Mouse (Mus musculus) stomach, embryonic 16.5 days (tissue): ENCODE results near the gene Gabbr2. TPM values are rescaled to one million over a fixed set of nuclear protein-coding genes. Genes with fewer than 3 reads are reported as not detected.
A peak's percentile ranks its signal among the peaks of the same experiment; 100 is the strongest.

Source experiments
- ATAC-seq: fragments of 200-750 bp; cut with Nextera tagmentation; 2 replicates; pipeline ENCODE4 v1.8.0; 2017; ENCODE audit warnings: moderate number of reproducible peaks, moderate TSS enrichment; ENCODE audit not compliant: insufficient read depth, low FRiP score
- H3K27ac ChIP-seq: fragments of 300-500 bp; sonication (generic); 2 replicates; pipeline ENCODE4 v1.5.1; 2014; ENCODE audit warnings: low read length
- H3K27me3 ChIP-seq: fragments of 300-500 bp; sonication (generic); 2 replicates; pipeline ENCODE4 v1.6.1; 2014; ENCODE audit warnings: low read length, control low read depth, mixed read lengths; ENCODE audit not compliant: control insufficient read depth, insufficient read depth
- H3K36me3 ChIP-seq: fragments of 300-500 bp; sonication (generic); 2 replicates; pipeline ENCODE4 v1.6.1; 2014; ENCODE audit warnings: low read length; ENCODE audit not compliant: control insufficient read depth, insufficient read depth
- H3K4me1 ChIP-seq: fragments of 300-500 bp; sonication (generic); 2 replicates; pipeline ENCODE4 v1.6.1; 2014; ENCODE audit warnings: low read length, control low read depth, mixed read lengths; ENCODE audit not compliant: control insufficient read depth, insufficient read depth
- H3K4me2 ChIP-seq: fragments of 300-500 bp; sonication (generic); 2 replicates; pipeline ENCODE4 v1.6.1; 2014; ENCODE audit warnings: low read depth, low read length, mixed read lengths
- H3K4me3 ChIP-seq: fragments of 300-500 bp; sonication (generic); replicated peaks from 2 replicates; pipeline ENCODE4 v1.5.1; 2014; ENCODE audit warnings: mild to moderate bottlenecking, low read length
- H3K9ac ChIP-seq: fragments of 300-500 bp; sonication (generic); 2 replicates; pipeline ENCODE4 v1.6.1; 2014; ENCODE audit warnings: low read length
- H3K9me3 ChIP-seq: fragments of 300-500 bp; sonication (generic); replicated peaks from 2 replicates; pipeline ENCODE4 v1.6.1; 2016; ENCODE audit warnings: low read length, control low read depth; ENCODE audit not compliant: control insufficient read depth
- WGBS: fragments of 180-500 bp; shearing (Covaris S2); extraction: QIAGEN DNeasy Blood & Tissue Kit; methylation state at CpG from one replicate; pipeline ENCODE4 v1.1.7; 2014; 5-methylcytosine and 5-hydroxymethylcytosine counted together
- polyA plus RNA-seq: library from polyadenylated mRNA; unstranded; fragments of >200 nt; fragmentation: Nextera tagmentation; extraction: Ambion mirVana; gene quantifications from 2 replicates; pipeline ENCODE4 v1.2.1, GENCODE M21; 2015

Gabbr2 gene
- polyA plus RNA-seq: 0.10 and 0.14 TPM in 2 replicates

DNA sequence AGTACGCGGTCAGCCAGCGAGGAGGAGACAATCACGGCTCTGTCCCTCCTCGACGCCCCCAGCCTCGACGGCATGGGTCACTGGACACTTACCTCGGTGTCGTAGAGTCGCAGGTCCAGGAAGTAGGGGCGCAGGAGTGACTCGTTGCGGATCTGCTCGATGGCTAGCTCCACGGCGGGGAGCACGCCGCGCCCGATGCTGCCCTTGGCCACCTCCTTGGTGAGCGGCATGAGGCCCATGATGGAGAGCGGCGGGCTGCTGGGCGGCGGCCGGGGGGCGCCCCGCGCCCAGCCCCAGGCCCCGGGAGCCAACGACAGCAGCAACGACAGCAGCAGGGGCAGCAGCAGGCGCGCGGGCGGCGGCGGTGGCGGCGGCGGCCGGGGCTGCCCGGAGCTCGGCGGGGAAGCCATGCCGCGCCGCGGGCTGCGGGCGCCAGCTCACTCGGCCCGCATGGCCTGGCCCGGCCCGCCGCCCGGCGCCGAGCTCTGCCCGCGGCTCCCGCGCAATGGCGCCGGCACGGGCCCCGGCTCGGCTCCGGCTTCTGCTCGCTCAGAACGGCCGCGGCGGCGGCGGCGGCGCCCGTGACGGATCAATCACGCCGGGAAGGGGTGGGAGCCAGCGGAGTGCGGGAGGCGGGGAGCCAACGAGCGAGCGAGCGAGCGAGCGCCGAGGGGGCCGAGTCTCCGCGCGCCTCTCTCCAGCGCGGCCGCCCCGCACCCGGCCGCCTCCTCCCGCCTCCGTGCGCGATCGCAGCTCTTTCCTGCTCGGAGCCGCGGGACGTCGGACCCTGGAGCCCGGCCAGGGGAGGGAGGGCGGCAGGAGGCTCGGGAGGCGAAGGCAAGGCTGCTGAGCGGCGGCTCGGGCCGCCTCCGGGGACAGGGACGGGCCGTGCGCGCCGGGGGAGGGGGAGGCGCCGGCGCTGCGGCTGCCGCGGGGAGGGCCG, at the start of gene Gabbr2:
Gene Gabbr2, minus strand, starts transcription at position 858 of the 943 bp plus-strand sequence.
- under 1% methylated on average over 103 of the region's 134 CpGs for WGBS
- H3K9ac ChIP-seq: no peak within 1 kb of the TSS
- peaks cover 59% of the 10 kb centered on the region for H3K27me3 ChIP-seq
- peak within 1 kb of the TSS; percentile 79 for H3K4me2 ChIP-seq
- H3K4me1 ChIP-seq: peaks cover 4% of the 10 kb centered on the region
- H3K4me3 ChIP-seq: peak within 1 kb of the TSS; percentile 48
- H3K9me3 ChIP-seq: no peaks in the 10 kb centered on the region
- H3K36me3 ChIP-seq: no peaks in the 10 kb centered on the region
- no peak within 1 kb of the TSS for H3K27ac ChIP-seq
- ATAC-seq: no peak

DNA sequence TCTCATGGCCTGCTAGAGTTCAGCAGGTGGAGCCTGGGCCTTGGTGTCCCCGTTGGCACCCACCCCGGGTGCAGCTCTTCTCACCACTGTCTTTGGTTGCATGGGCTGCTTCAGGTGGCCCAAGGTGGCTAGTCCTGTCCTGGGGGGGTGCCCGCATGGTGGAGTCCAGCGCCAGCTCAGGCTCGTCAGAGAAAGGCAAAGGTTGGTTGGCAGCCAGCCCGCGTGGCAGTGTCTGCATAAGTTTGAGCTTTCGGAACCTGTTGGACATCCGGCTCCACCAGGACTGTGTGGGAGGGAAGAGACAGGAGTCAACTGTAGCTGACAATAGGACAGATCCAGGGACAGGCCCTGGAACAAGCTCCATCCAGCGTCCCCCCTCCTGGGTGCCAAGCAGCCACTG, 47.9 kb upstream of the Gabbr2 start:
- no peak for ATAC-seq
- Histone ChIP-seq H3K4me3 (no peak overlapping the region), H3K27ac (no peak overlapping the region), H3K36me3 (no peaks in the 10 kb centered on the region; the same call in 1 of the 2 replicates), H3K9ac (no peak overlapping the region), H3K27me3 (no peaks in the 10 kb centered on the region), H3K9me3 (no peaks in the 10 kb centered on the region), H3K4me1 (no peaks in the 10 kb centered on the region), H3K4me2 (no peak overlapping the region)
- WGBS: 91% methylated on average over 10 of the region's 10 CpGs

DNA sequence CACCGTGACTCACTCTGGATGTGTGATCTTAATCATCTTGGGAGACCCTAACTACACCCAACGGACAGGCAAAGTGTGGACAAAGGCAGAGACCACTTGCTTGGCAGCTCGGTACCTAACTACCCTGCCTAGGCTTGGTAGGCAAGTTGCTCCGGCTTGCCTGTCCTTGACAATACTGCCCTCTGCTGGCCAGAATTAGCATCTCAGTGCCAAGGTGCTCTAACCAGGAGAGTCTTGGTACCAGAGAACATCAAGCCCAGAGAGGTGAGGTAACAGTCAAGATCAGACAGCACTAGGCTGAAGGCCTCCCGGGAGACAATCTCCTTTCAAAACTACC, 45.6 kb upstream of the Gabbr2 start:
- 13% methylated on average over 5 of the region's 5 CpGs for WGBS
- Histone ChIP-seq H3K27ac (no peak overlapping the region), H3K27me3 (no peaks in the 10 kb centered on the region), H3K9me3 (no peaks in the 10 kb centered on the region), H3K4me1 (no peaks in the 10 kb centered on the region), H3K4me2 (no peak overlapping the region), H3K9ac (no peak overlapping the region), H3K36me3 (no peaks in the 10 kb centered on the region; the same call in 1 of the 2 replicates), H3K4me3 (no peak overlapping the region)
- no peak for ATAC-seq

DNA sequence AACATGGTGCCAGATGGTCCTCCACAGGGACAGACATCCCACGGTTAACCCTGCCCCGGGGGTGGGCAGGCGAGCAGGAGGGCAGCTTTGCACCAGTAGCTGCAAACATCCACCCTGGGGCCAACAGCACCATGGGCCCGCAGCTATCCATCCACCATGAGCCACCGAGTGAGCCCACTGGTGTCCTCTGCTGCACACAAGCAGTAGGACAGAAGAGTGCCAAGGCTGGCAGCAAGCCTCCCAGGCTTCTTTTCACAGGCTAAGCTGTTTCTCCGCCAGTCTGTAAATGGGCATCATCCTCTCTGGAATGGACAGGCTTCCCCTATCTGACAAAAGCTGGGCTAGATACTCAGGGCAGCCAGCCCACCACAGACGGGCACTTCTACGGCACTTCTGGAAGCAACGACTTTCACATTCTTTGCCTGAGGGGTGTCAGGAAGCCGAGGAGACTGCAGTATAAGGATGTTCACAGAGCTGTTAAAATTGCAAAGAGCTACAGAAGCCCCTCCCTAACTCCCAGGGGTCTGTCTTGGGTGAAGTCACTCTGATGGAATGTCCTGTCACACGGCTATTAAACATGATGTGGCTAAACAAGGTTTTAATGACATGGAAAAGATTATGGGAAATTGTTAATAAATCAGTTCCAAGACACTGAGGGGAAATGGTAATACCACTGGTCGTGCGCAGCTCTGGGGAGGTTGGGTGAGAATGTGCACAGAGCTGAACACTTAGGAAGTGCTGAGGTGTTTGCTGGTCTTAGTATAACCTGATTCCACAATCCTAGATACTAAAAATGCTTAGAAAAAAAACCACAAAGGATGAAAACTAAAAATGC, 45.0 kb upstream of the Gabbr2 start:
- Histone ChIP-seq H3K4me2 (no peak overlapping the region), H3K9me3 (no peaks in the 10 kb centered on the region), H3K27ac (no peak overlapping the region), H3K27me3 (no peaks in the 10 kb centered on the region), H3K4me1 (no peaks in the 10 kb centered on the region), H3K4me3 (no peak overlapping the region), H3K9ac (no peak overlapping the region), H3K36me3 (no peaks in the 10 kb centered on the region; the same call in 1 of the 2 replicates)
- ATAC-seq: no peak
- 67% methylated on average over 13 of the region's 13 CpGs for WGBS

DNA sequence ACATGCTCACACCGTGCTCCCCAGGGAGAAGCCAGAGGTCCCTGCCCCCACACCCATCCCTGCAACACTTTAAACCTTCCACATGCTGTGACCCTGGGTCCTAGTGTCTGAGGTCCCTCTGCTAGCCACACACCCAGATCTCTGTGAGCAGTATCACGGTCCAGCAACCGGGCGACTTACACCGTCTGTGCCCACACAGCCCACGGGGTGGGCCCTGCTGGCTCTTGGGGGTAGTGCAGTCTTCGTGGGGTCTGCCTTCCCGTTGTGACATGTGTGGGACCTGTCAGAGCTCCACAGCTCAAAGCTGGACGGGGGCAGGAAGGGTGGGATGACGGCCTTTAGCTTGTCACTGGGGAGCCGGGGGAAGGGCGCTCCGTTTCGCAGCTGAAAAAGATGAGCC, 43.9 kb upstream of the Gabbr2 start:
- Histone ChIP-seq H3K4me1 (no peaks in the 10 kb centered on the region), H3K27ac (no peak overlapping the region), H3K4me2 (no peak overlapping the region), H3K4me3 (no peak overlapping the region), H3K9ac (no peak overlapping the region), H3K36me3 (peaks cover 3% of the 10 kb centered on the region; the same call in 1 of the 2 replicates), H3K27me3 (no peaks in the 10 kb centered on the region), H3K9me3 (no peaks in the 10 kb centered on the region)
- WGBS: 76% methylated on average over 14 of the region's 14 CpGs
- ATAC-seq: no peak; the same call in 1 of the 2 replicates

DNA sequence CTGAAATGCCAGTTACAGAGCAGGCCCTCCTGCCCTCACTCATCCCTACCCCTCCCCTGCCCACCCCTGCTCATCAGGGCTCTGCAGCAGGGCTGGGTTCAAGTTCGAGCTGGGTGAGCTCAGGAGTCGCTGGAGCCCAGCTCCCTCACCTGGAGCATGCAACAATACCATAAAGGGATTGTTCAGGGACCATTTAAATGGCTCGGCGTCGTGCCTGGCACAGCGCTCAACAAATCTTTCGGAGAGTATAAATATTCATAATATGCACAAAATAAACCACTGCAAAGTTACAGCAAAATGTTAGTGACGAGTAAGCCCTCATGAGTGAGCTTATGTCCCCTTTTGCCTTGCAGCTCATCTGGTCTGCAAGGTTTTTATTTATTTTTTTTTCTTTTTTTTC, 40.5 kb upstream of the Gabbr2 start:
- 76% methylated on average over 8 of the region's 8 CpGs for WGBS
- Histone ChIP-seq H3K4me1 (no peaks in the 10 kb centered on the region), H3K36me3 (peaks cover 3% of the 10 kb centered on the region; the same call in 1 of the 2 replicates), H3K4me2 (no peak overlapping the region), H3K9me3 (no peaks in the 10 kb centered on the region), H3K27ac (no peak overlapping the region), H3K4me3 (no peak overlapping the region), H3K27me3 (no peaks in the 10 kb centered on the region), H3K9ac (no peak overlapping the region)
- no peak for ATAC-seq

DNA sequence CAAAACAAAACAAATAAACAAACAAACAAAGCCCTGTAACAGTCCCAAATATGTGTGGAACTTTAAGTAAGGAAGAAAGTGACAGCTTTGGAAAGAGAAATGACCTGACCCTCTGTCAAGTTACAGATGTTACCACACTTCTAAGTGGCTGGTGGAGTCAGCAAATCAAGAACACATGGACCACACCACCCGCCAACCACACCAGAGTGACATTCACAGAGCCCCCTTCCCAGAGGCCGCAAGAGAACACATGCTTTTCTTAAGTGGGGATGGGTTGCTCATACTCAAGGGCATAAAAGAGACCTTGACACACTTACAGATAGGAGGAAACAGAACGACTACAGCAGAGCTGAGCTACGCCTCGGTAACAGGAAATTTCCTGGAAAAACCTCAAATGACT, 37.1 kb upstream of the Gabbr2 start:
- no peak overlapping the region for H3K4me2 ChIP-seq
- H3K27ac ChIP-seq: no peak overlapping the region
- no peaks in the 10 kb centered on the region for H3K27me3 ChIP-seq
- 0 out of 2 replicates have a peak, but pooled peaks cover 3% of the 10 kb centered on the region for H3K36me3 ChIP-seq
- H3K4me3 ChIP-seq: no peak overlapping the region
- H3K9ac ChIP-seq: no peak overlapping the region
- no peak for ATAC-seq
- H3K4me1 ChIP-seq: no peaks in the 10 kb centered on the region
- 76% methylated on average over 5 of the region's 5 CpGs for WGBS
- no peaks in the 10 kb centered on the region for H3K9me3 ChIP-seq

DNA sequence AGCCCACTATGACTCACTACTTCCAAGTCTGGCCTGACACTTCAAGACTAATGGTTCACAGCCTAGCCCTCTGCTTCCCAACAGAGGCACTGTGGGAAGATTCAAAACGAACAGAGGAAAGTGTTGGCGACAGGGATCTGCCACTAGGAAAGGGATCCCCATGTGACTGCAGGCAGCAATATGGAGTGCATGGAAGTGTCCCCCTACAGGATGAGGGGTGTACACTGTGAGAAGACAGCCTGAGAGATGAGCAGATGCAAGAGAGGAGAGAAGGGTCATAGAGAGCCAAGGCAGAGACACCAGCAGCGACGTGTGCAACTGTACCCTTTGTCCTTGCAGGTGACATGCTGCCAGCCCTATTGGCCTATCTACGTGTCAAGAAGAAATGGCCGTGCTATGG, 32.3 kb upstream of the Gabbr2 start:
- no peak for ATAC-seq
- 62% methylated on average over 6 of the region's 6 CpGs for WGBS
- Histone ChIP-seq H3K27me3 (no peaks in the 10 kb centered on the region), H3K4me2 (no peak overlapping the region), H3K9ac (no peak overlapping the region), H3K9me3 (no peaks in the 10 kb centered on the region), H3K4me3 (no peak overlapping the region), H3K27ac (no peak overlapping the region), H3K36me3 (no peaks in the 10 kb centered on the region), H3K4me1 (no peaks in the 10 kb centered on the region)
